Mouse (Mus musculus): ENCODE measurements at regions not wholly inside any gene's neighbourhood (a gene's known extent, or its start where the extent isn't known, plus 50 kb on each side); places are given as distances from the start of the nearest gene placed in this dataset.

DNA sequence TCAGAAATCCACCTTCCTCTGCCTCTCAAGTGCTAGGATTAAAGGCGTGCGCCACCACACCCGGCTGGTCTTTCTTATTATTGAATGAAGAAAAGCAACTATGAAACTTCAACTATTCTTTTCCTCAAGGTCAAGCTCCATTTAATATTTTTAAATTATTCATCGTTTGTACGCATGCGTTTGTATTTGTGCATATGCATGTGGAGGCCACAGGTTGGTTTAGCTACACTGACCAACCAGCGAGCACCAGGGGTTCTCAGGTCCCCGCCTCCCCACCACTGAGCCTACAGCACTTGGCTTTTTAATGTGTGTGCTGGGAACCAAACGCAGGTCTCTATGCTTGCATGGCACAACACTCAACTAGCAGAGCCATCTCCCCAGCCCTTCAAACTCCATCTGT lies 51.0 kb upstream of the Tmem252 start:
- no peak for DNase-seq (ENCODE audit: low spot score in 2 of 2)

DNA sequence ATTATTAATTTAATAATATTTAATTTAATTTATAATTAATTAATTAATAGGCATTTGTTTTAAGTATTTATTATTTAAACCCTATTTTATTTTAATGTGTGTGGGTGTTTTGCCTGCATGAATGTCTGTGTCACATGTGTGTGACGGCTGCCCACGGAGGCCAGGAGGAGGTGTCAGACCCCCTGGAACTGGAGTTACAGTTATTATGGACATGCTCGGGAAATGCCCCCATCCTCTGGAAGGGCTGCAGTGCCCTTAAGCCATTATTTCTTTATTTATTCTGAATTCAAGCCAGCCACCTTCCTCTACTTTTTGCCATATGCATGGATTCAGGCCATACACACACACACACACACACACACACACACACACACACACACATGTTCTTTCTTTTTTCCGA lies 51.5 kb upstream of the Tmem252 start:
- DNase-seq (ENCODE audit: low spot score in 2 of 2): no peak

DNA sequence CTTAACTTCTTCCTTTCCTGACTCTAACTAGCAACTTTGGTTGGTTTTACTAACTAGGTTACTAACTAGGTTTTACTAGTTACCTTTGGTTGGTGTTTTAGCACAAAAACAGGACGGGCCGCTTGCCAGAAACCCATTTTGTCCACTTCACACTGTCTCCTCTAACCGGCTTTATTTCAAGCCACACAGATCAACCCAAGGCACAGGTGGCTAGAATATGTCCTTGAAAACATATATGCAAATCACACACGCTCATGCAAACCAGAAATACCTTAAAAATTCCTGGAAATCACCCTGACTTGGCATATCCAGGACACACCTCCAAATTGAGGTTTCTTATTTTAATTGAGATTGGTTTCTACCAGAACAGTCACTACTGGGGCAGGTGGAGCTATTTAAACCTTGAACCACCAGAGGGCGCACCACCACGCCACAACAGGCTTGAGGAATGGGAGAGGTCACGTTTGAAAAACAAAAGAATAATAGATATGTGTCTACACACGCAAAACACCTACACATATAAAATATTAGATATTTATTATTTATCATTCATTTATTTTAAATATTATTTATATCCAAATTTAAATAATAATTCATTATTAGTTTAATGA lies 52.1 kb upstream of the Tmem252 start:
- DNase-seq (ENCODE audit: low spot score in 2 of 2): peak; percentile 64 to 90

DNA sequence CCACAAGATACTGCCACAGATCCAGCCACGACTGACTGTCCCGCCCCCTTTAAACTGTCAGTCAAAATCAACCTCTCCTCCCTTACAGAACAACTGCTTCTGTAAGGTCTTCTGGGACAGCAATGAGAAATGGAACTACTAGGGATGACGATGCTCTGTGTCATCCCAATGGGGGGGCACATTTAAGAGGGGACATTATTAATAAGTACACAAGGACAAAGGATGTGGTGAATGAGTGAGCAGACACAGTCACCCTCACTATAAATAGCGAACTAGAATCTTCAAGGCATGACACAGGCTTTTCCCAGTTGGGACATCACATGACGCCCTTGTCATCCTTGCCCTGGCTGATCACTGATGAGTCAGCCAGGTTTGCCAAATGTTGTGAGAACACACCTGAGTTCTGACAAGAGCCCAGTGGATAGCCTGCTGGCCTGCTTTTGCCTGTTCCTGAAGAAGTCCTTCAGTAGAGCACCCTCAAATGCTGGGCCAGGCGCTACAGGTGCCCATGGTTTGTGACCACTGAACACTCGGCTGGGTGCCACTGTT lies 58.0 kb upstream of the Tmem252 start:
- DNase-seq (ENCODE audit: low spot score in 2 of 2): no peak

DNA sequence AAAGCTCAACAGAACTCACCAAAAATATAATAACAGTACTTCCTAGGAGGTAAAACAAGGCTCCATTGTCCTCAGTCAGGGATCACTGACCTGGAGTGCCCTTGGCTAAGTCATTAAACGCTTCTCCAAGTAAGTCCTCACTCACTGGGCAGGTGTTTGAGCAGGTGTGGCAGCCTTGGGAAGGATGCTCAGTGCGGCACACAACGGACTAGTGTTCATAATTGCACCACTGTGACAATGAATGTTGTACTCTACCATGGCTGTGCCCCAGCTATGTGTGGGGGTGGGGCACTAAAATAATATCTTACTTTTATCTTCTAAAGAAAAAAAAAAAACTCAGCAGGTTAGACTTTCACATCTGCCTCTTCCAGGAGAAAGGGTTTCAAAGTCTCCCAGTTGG lies 52.2 kb upstream of the Pip5k1b start:
- no peak for DNase-seq (ENCODE audit: low spot score in 2 of 2)

DNA sequence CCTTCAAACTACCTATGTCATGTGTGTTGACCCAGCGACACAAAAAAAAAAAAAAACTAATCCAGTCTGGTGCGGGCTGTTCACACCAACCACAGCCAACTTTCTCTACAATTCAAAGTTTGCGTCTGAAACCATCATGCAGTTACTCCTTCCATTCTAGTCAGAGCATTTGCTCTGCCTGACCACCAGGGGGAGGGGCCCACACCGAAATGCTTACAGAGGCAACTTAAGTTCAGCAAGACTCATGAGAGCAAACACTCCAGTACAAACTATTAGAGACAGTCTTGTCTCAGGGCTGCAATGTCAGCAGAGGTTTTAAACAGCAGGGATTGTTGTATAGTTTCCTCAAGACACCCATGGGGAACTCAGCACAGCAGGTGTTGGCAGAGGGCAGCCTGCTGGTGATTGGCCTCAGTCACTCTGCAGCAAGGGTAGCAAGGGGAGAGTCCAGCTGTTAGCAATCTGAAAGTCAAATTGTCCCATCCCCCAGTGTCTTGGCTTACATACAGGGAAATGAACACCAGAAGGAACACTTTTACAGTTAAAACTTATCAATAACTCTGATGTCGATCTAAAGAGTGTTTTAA lies 50.8 kb upstream of the Pip5k1b start:
- DNase-seq (ENCODE audit: low spot score in 2 of 2): peak in 1 of 2 experiments; percentile 66
